Mouse (Mus musculus) adrenal gland, postnatal 14 days (tissue): ENCODE results near the gene Ddhd1. TPM values are rescaled to one million over a fixed set of nuclear protein-coding genes. Genes with fewer than 3 reads are reported as not detected.
A peak's percentile ranks its signal among the peaks of the same experiment; 100 is the strongest.
"Not testable (repeated sequence)": the region's sequence is repeated elsewhere in the genome, so short reads cannot be mapped to it uniquely, and the experiment has no call there.

Source experiments
- DNase-seq: peaks from one replicate; pipeline ENCODE4 v3.0.0; 2021; ENCODE audit warnings: mixed read lengths
- microRNA-seq, 2 experiments: library from miRNA; unstranded; fragments of <30 nt; microRNA quantifications; one replicate each; pipeline ENCODE4 v1.2.0; 2021
- total RNA-seq: library from RNA; stranded (reverse); gene quantifications from 2 replicates; pipeline ENCODE4 v1.2.3, GENCODE M21; 2021

Gene Ddhd1
- total RNA-seq, 1 experiment from 2014 or later: 24.9 TPM

DNA sequence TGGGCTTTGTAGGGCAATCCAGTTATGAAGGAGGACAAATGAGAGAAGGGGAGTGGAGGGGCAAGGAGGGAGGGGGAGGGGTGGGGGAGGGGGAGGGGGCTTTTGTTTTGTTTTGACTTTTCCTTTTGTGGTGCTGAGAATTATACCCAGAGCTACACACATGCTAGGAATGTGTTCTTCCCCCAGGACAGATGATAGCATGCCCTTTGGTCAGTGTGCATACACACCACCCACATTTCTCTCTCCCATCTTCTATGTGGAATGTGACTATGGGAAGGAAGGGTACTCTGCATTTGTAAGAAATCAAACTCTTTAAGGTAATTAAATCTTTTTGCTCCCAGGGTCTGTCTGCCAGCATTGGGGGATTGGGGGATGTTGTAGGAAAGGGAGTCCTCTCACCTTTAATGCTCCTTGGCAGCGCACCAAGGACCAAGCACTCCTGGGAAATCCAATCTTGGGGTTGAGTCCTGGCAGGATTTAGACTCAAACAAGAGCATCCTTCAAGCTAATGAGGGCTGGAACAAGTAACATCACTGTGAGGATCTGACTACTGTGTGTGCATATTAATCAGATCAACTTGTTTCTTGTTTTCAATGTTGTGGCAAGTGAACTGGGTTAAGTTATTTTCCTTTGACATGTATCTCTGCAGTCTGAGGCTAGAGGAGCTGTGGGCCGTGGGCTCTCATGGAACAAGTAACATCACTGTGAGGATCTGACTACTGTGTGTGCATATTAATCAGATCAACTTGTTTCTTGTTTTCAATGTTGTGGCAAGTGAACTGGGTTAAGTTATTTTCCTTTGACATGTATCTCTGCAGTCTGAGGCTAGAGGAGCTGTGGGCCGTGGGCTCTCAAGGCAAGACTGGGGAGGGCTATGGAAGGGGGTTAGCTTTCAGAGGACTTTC lies 76.8 kb downstream of the Ddhd1 start:
- not testable (repeated sequence) for DNase-seq

GRCm38 (mm10) chr14:45566066-45566937 lies 91.6 kb downstream of the Ddhd1 start:
- peak; percentile 76 for DNase-seq

DNA sequence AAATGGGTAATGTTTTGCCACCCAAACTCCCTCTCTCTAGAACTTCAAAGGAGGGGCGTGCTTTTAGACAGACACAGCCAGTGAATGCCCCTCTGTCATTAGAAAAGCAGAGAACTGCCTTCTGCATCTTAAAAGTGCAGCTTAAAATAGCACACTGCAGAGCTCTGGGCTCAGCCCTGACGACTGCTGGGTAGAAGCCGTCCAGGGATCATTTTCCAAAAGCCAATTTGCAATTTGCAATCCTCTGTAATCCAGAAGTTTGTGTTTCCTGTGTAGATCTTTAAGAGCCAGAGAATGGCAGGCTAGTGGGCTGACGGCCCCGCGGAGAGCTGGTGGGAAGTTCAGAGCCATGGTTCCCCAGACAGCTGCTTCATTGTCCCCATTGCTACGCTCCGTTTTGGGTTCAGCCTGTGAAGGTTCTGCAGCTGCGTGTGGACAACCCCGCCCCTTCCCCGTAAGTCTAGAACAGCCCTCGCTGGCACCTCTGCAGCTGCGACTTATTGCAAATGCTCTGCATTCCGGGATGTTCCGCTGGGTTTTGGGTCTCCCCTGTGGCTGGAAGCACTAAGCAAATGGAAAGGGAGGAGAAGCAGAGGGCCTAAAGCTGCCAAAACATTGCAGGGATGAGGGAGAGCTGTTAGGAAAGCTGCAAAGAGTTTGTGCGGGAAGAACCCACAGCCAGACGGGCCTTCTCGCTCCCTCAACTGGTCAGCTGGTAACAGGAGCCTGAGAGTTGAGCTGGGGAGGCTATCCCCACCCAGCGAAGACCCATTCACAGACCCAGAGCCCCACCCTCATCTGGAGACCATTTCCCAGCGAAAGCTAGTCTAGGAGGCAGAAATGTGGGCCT lies 92.5 kb downstream of the Ddhd1 start:
- peak; percentile 72 for DNase-seq

DNA sequence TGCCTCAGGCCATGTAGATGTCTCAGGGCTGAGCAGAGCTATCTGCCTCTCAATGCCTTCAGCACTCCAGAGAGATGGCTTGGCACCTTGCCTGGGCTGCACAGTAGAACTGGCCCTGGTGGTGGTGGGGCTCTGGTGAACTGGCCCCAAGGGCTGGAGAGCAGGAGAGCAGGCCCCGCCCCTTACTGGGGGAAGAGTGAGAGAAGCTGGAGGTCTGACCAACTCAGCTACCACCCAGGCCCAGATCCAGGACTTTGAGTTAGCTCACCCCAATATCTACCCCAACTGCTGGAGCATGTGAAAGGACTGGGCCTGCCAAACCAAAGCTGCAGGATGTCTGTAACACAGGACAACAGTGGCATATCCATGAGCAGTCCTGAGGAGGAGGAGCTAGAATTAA lies 94.4 kb downstream of the Ddhd1 start:
- DNase-seq: peak; percentile 81

- DNase-seq: peak; percentile 33
These were observed 96.3 kb downstream of the Ddhd1 start for GRCm38 (mm10) chr14:45561681-45562080.

DNA sequence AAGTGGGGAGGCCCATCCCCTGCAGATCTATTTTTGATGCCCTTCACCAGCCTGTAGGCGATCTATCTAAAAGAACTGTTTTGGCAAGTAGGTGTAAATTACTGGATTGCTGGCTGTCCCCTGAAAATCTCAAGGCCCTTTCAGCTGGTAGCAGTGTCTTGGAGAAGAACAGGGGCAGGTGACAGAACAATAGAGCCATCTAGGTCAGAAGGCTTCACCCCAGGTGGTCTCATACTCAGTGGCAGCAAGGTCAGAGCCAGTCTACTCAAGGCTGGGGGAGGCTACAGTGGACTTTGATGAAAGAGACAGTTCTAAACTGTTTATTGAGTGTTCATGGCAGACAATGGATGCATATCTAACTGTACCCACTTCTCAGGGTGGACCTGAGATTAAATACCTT lies 98.9 kb downstream of the Ddhd1 start:
- no peak for DNase-seq

DNA sequence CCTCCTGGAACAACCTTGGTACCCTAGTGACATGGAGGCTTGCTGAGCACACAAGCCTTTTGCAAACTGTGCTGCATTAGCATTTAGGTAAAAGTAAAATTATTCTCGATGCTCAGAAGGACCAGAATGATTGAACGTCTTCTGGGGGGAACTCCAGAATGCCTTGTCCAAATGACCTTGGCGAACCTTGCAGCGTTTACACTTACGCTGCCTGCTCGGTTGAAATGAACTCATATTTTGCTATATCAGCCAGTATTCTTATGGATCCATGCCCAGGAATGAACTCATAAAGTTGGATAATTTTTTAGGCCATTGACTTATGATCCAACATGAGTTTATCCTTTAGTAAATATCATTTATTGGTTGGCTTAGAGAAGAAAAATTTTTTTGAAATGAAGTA lies 103.6 kb downstream of the Ddhd1 start:
- DNase-seq: no peak

DNA sequence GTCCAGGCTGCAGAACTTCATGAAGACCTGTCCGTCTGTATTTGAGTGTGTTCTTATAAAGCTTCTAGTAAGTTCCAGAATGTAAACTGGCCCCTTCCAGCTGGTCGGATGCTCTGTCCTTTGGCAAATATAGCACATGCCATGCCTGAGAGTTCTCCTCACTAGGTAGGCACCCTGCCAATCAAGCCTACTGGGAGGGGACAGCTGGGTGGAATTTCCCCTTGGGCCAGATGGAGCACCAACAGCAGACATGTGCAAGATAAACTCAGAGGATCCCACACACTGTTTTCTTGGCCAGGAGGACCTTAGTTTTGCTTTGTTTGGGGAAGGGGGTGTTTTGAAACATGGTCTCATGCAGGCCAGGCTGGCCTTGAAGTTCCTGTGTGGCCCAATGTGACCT lies 104.1 kb downstream of the Ddhd1 start:
- DNase-seq: peak; percentile 73

DNA sequence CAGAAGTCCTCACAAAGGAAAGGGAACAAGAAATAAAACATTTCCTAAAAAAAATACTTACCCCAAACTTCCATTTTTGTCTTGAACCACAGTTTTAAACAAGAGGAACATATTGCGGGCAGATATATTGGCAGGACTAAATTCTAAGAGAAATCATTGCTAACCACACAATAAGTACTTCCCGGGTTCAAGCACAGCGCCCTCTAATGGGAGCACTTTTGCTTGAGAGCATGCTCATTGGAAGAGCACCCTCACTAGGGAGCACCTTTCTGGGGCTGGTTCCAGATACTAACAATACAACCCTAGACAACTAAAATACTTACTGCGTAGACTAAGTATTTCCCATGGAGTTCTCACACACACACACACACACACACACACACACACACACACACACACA lies 105.5 kb downstream of the Ddhd1 start:
- no peak for DNase-seq

DNA sequence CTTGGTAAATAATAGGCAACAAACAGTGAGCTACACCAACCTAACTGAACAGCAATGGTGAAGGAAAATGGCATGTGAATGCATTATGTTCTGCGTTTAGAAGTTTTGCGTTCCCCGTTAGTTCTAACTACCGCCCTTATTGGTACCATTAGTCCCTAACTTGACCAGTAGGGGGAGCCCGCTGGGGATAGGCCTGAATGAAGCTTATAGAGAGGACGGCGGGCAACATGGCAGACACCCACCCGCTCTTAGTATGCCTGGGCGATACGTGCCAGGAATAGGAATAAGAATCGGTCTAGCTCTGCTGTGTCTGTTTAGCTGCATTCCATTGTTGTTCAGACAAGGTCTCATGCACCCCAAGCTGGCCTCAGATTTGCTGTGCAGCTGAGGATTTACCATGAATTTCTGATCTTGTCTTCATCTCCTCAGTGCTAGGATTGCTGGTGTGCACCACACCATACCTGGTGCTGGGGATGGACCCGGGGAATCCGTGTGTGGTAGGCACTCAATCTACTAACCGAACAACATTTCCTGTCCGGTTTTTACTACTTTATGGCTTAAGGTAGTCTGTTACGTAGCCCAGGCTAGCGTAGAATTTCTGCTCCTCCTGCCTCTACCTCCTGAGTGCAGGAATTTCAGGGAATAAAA lies 106.7 kb downstream of the Ddhd1 start:
- DNase-seq: peak; percentile 57

- DNase-seq: peak; percentile 36
These were observed 107.8 kb downstream of the Ddhd1 start for GRCm38 (mm10) chr14:45550010-45550647.

DNA sequence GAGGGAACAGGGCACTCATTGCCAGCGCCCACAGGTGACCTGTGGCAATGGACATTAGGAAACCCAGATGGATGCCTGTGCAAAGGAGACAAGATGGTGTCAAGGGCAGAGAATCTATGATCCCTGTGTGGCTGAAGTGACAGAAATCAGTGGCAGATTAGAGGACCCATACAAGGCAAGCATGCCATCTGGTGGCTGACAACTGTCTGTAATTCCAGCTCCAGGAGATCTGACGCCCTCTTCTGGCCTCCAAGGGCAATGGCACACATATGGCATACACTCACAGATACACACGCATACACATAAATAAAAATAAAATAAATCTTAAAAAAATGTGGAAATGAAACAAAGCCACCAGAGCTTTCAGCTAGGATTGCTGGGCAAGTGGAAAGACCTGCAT lies 109.8 kb downstream of the Ddhd1 start:
- DNase-seq: no peak

DNA sequence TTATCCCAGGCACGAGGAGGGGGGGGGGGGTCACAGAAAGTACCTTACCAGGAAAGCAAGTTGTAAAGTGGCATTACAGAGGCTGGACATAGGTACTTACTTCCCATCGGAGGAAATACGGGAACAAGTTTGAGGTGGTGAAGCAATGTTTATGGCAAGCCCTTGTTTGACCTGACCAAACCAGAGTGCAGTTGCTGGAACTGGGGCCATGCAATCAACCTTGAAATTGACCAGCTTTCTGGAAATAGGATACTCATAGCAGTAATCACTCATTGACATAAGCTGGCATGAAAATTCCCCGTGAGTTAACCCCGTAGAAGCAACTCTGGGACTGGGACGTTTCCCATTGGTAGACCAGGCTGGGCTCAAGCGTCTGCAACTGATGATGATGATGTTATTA lies 113.0 kb downstream of the Ddhd1 start:
- no peak for DNase-seq

DNA sequence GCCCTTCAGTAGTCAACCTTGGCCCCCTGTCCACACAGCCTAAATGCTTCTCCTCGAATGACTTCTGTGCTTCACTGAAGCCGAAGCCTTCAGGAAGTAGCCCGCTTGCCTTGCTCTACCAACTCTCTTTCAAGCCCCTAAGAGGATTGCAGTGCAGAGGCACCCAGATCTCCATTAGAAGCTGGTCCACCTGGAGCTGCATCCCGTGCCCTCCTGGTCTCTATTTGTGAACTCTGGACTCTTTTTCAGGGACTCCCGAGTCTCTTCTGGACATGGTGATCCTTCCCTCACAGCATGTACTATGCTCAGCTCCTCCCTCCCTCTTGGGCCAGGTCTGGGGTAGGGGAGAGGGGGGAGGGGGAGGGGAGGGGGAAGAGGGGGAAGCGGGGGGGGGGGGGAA lies 113.9 kb downstream of the Ddhd1 start:
- DNase-seq: no peak

GRCm38 (mm10) chr14:45539659-45540468 lies 118.1 kb downstream of the Ddhd1 start:
- peak; percentile 85 for DNase-seq

Small RNA genes lying within 50 kb of the gene (microRNA-seq; reads per million reads assigned to microRNA genes)
- gene Mir5131: 4.3 to 9.9 reads per million in 2 experiments

Other genes with a start within 250 kb of the Ddhd1 start
- 140 and 148 TPM in 2 replicates for gene Fermt2, start 128.0 kb downstream of the Ddhd1 start, total RNA-seq